Mouse (Mus musculus): ENCODE results near the gene Slirp. TPM values are rescaled to one million over a fixed set of nuclear protein-coding genes. Genes with fewer than 3 reads are reported as not detected.

Gene Slirp
- polyA plus RNA-seq (2015; fragmentation: Nextera tagmentation; extraction: Ambion mirVana): 283 and 290 TPM in 2 replicates

GRCm38 (mm10) chr12:87443700-87444122 is at the start of gene Slirp, which contains the start of gene Alkbh1:
Gene Slirp (plus strand): TSS chr12:87443896.
Gene Alkbh1 (minus strand): TSS chr12:87444017.
- Histone ChIP-seq H3K27ac (peak within 1 kb of the TSS; percentile 93), H3K36me3 (peaks cover 45% of the 10 kb centered on the region), H3K4me3 (peak within 1 kb of the TSS; percentile 100), H3K4me1 (replicated peaks) (peaks cover 25% of the 10 kb centered on the region), H3K9me3 (no peaks in the 10 kb centered on the region), H3K4me2 (peak within 1 kb of the TSS; percentile 94), H3K9ac (peak within 1 kb of the TSS; percentile 93), H3K27me3 (no peaks in the 10 kb centered on the region)
- ATAC-seq (ENCODE audit: low FRiP score): peak; percentile 96
- WGBS: under 1% methylated on average over 28 of the region's 28 CpGs

GRCm38 (mm10) chr12:87394316-87394715 is 49.4 kb upstream of the Slirp start:
- 91% methylated on average over 6 of the region's 6 CpGs for WGBS
- H3K27ac ChIP-seq: no peak overlapping the region
- no peaks in the 10 kb centered on the region for H3K27me3 ChIP-seq
- no peak overlapping the region for H3K4me3 ChIP-seq
- H3K4me1 ChIP-seq (replicated peaks): no peaks in the 10 kb centered on the region
- H3K9ac ChIP-seq: no peak overlapping the region
- H3K9me3 ChIP-seq: no peaks in the 10 kb centered on the region
- no peak for ATAC-seq (ENCODE audit: low FRiP score)
- H3K36me3 ChIP-seq: no peaks in the 10 kb centered on the region
- H3K4me2 ChIP-seq: no peak overlapping the region

GRCm38 (mm10) chr12:87397126-87397525 is 46.6 kb upstream of the Slirp start:
- Histone ChIP-seq H3K27ac (no peak overlapping the region), H3K9me3 (no peaks in the 10 kb centered on the region), H3K4me2 (no peak overlapping the region), H3K36me3 (no peaks in the 10 kb centered on the region), H3K27me3 (no peaks in the 10 kb centered on the region), H3K4me3 (no peak overlapping the region), H3K4me1 (replicated peaks) (no peaks in the 10 kb centered on the region), H3K9ac (no peak overlapping the region)
- no peak for ATAC-seq (ENCODE audit: low FRiP score)
- 89% methylated on average over 4 of the region's 4 CpGs for WGBS

GRCm38 (mm10) chr12:87397811-87398417 is 45.8 kb upstream of the Slirp start:
- Histone ChIP-seq H3K27me3 (no peaks in the 10 kb centered on the region), H3K27ac (no peak overlapping the region), H3K4me3 (no peak overlapping the region), H3K4me1 (replicated peaks) (no peaks in the 10 kb centered on the region), H3K4me2 (no peak overlapping the region), H3K9me3 (no peaks in the 10 kb centered on the region), H3K9ac (no peak overlapping the region), H3K36me3 (no peaks in the 10 kb centered on the region)
- ATAC-seq (ENCODE audit: low FRiP score): no peak
- WGBS: 71% methylated on average over 4 of the region's 4 CpGs

- Histone ChIP-seq H3K9ac (no peak overlapping the region), H3K36me3 (no peaks in the 10 kb centered on the region), H3K4me2 (no peak overlapping the region), H3K27ac (no peak overlapping the region), H3K9me3 (no peaks in the 10 kb centered on the region), H3K27me3 (no peaks in the 10 kb centered on the region), H3K4me3 (no peak overlapping the region), H3K4me1 (replicated peaks) (no peaks in the 10 kb centered on the region)
- 92% methylated on average over 10 of the region's 10 CpGs for WGBS
- no peak for ATAC-seq (ENCODE audit: low FRiP score)
Observed at GRCm38 (mm10) chr12:87399119-87399819, 44.4 kb upstream of the Slirp start.

GRCm38 (mm10) chr12:87401883-87402282 is 41.8 kb upstream of the Slirp start:
- no peak overlapping the region for H3K9ac ChIP-seq
- 59% methylated on average over 6 of the region's 6 CpGs for WGBS
- no peak for ATAC-seq (ENCODE audit: low FRiP score)

GRCm38 (mm10) chr12:87405165-87405564 is 38.5 kb upstream of the Slirp start:
- ATAC-seq (ENCODE audit: low FRiP score): no peak
- 86% methylated on average over 4 of the region's 4 CpGs for WGBS
- no peaks in the 10 kb centered on the region for H3K27me3 ChIP-seq

More at GRCm38 (mm10) chr12:87401883-87402282, 41.8 kb upstream of the Slirp start:
- Histone ChIP-seq H3K4me2 (no peak overlapping the region), H3K27ac (no peak overlapping the region), H3K4me1 (replicated peaks) (no peaks in the 10 kb centered on the region), H3K9me3 (no peaks in the 10 kb centered on the region), H3K4me3 (no peak overlapping the region), H3K27me3 (no peaks in the 10 kb centered on the region), H3K36me3 (no peaks in the 10 kb centered on the region)

GRCm38 (mm10) chr12:87405721-87406120 is 38.0 kb upstream of the Slirp start:
- 81% methylated on average over 3 of the region's 3 CpGs for WGBS
- Histone ChIP-seq H3K36me3 (no peaks in the 10 kb centered on the region), H3K4me1 (replicated peaks) (no peaks in the 10 kb centered on the region), H3K27ac (no peak overlapping the region), H3K4me2 (no peak overlapping the region), H3K9me3 (no peaks in the 10 kb centered on the region), H3K4me3 (no peak overlapping the region), H3K27me3 (no peaks in the 10 kb centered on the region), H3K9ac (no peak overlapping the region)
- no peak for ATAC-seq (ENCODE audit: low FRiP score)

More at GRCm38 (mm10) chr12:87405165-87405564, 38.5 kb upstream of the Slirp start:
- H3K9me3 ChIP-seq: no peaks in the 10 kb centered on the region
- no peaks in the 10 kb centered on the region for H3K4me1 ChIP-seq (replicated peaks)
- H3K9ac ChIP-seq: no peak overlapping the region
- no peaks in the 10 kb centered on the region for H3K36me3 ChIP-seq
- no peak overlapping the region for H3K4me3 ChIP-seq
- no peak overlapping the region for H3K27ac ChIP-seq
- no peak overlapping the region for H3K4me2 ChIP-seq

- Histone ChIP-seq H3K4me2 (no peak overlapping the region), H3K9me3 (no peaks in the 10 kb centered on the region), H3K9ac (no peak overlapping the region), H3K27ac (no peak overlapping the region), H3K27me3 (no peaks in the 10 kb centered on the region), H3K4me1 (replicated peaks) (no peaks in the 10 kb centered on the region), H3K36me3 (no peaks in the 10 kb centered on the region), H3K4me3 (no peak overlapping the region)
- no peak for ATAC-seq (ENCODE audit: low FRiP score)
- 47% methylated on average over 21 of the region's 21 CpGs for WGBS
Observed at GRCm38 (mm10) chr12:87407869-87408605, 35.7 kb upstream of the Slirp start.

GRCm38 (mm10) chr12:87409123-87409522 is 34.6 kb upstream of the Slirp start:
- no peak overlapping the region for H3K9ac ChIP-seq
- H3K27ac ChIP-seq: no peak overlapping the region
- H3K4me3 ChIP-seq: no peak overlapping the region
- WGBS: 83% methylated on average over 4 of the region's 4 CpGs
- no peaks in the 10 kb centered on the region for H3K4me1 ChIP-seq (replicated peaks)
- no peak overlapping the region for H3K4me2 ChIP-seq
- H3K9me3 ChIP-seq: no peaks in the 10 kb centered on the region
- ATAC-seq (ENCODE audit: low FRiP score): no peak
- no peaks in the 10 kb centered on the region for H3K27me3 ChIP-seq
- no peaks in the 10 kb centered on the region for H3K36me3 ChIP-seq

GRCm38 (mm10) chr12:87410999-87411398 is 32.7 kb upstream of the Slirp start:
- Histone ChIP-seq H3K4me3 (no peak overlapping the region), H3K4me1 (replicated peaks) (no peaks in the 10 kb centered on the region), H3K9me3 (no peaks in the 10 kb centered on the region), H3K27ac (no peak overlapping the region), H3K36me3 (no peaks in the 10 kb centered on the region), H3K4me2 (no peak overlapping the region), H3K27me3 (no peaks in the 10 kb centered on the region), H3K9ac (no peak overlapping the region)
- WGBS: 66% methylated on average over 7 of the region's 7 CpGs
- no peak for ATAC-seq (ENCODE audit: low FRiP score)

- H3K4me2 ChIP-seq: no peak overlapping the region
- H3K36me3 ChIP-seq: peaks cover 3% of the 10 kb centered on the region; the same call in 1 of the 2 replicates
- ATAC-seq (ENCODE audit: low FRiP score): peak; percentile 55; the same call in 1 of the 2 replicates
- WGBS: 21% methylated on average over 4 of the region's 4 CpGs
- H3K9me3 ChIP-seq: no peaks in the 10 kb centered on the region
- H3K4me1 ChIP-seq (replicated peaks): no peaks in the 10 kb centered on the region
- no peak overlapping the region for H3K4me3 ChIP-seq
- no peak overlapping the region for H3K27ac ChIP-seq
- H3K27me3 ChIP-seq: no peaks in the 10 kb centered on the region
- no peak overlapping the region for H3K9ac ChIP-seq
Observed at GRCm38 (mm10) chr12:87413179-87413790, 30.4 kb upstream of the Slirp start.

Data from hindbrain, embryonic 13.5 days (tissue).